Mouse (Mus musculus) hindbrain, embryonic 15.5 days (tissue): ENCODE data around the gene Zfp169. TPM values are rescaled to one million over a fixed set of nuclear protein-coding genes. Genes with fewer than 3 reads are reported as not detected.

Experiments used
- microRNA counts: library from miRNA; unstranded; fragments of <30 nt; microRNA quantifications from one replicate; lab custom pipeline; 2016
- microRNA-seq: library from miRNA; unstranded; fragments of <30 nt; microRNA quantifications from one replicate; pipeline ENCODE4, GENCODE M21; 2016
- polyA plus RNA-seq: library from polyadenylated mRNA; unstranded; fragments of >200 nt; fragmentation: Nextera tagmentation; extraction: Ambion mirVana; gene quantifications from 2 replicates; pipeline ENCODE4 v1.2.1, GENCODE M21; 2015

Zfp169 gene
- polyA plus RNA-seq, 1 experiment from 2014 or later: 4.4 TPM

MicroRNAs encoded within 50 kb of the gene (microRNA counts, 519-probe panel; counts per million panel counts)
- 5,026 counts per million, percentile 97 among the panel's probes with 10 or more counts for microRNA mmu-let-7a (lab: Ali Mortazavi, UCI)
- 4,913 counts per million, percentile 95 among the panel's probes with 10 or more counts for microRNA mmu-let-7d (lab: Ali Mortazavi, UCI)
- microRNA mmu-let-7f (lab: Ali Mortazavi, UCI): 4,316 counts per million, percentile 89 among the panel's probes with 10 or more counts

Small RNA genes lying within 50 kb of the gene (microRNA-seq; reads per million reads assigned to microRNA genes)
- not detected for gene Gm24111
- gene Mirlet7a-1: 375 reads per million, percentile 67 among the genes with 10 or more reads in this experiment
- 9,023 reads per million, percentile 95 among the genes with 10 or more reads in this experiment for gene Mirlet7d
- not detected for gene Mirlet7f-1

Other genes with a start within 250 kb of the Zfp169 start
- gene A830005F24Rik, start 119 bp upstream of the Zfp169 start, polyA plus RNA-seq: 2.8 and 3.3 TPM in 2 replicates
- gene Ptpdc1, start 112.2 kb upstream of the Zfp169 start, polyA plus RNA-seq: 16.4 and 17.2 TPM in 2 replicates
- gene Barx1, start 149.5 kb upstream of the Zfp169 start, polyA plus RNA-seq: not detected in 2 replicates